Comparison of ENCODE assay signal across 21 mouse cellular contexts in genomic region chr9:108054331-108055040, GRCm38 (mm10). TPM values are rescaled to one million over a fixed set of nuclear protein-coding genes. Genes with fewer than 3 reads are reported as not detected.
DNase-seq lines count a peak whose midpoint lies in the region; ATAC-seq lines count a peak whose summit lies in the region.
"Had no signal": no experiment of that assay in that cellular context is flagged by ENCODE, and none has a peak within 500 bp of the region (broad histone marks: within the 10 kb centered on the region; RNA-seq: fewer than 3 reads in every experiment).

No protein-coding gene starts in this region.

- no peak overlapping the region for H3K9ac ChIP-seq in neural tube, embryonic 15.5 days (replicated peaks)
- H3K9ac ChIP-seq: liver, embryonic 12.5 days; lung, embryonic 15.5 days; stomach, embryonic 15.5 days had no signal

- DNase-seq in adrenal gland, postnatal 14 days = peak; percentile 6
- no peak for DNase-seq in adrenal gland, adult 8-10 months
- DNase-seq in heart, adult 11 months = peak; percentile 93
- no peak for DNase-seq in heart, postnatal 10 days
- DNase-seq in ovary, postnatal 36 days (ENCODE audit: low spot score) = peak; percentile 2
- no peak for DNase-seq in ovary, postnatal 14 days (ENCODE audit: low spot score)
- DNase-seq in left cerebral cortex, adult 18-20 months (ENCODE audit: low spot score in 2 of 2) = no peak
- DNase-seq: left cerebral cortex, postnatal 4 days; right cerebral cortex, postnatal 14 days; thymus, postnatal 25 days had no signal

- H3K4me1 ChIP-seq in neural tube, embryonic 15.5 days = peaks cover 28% of the 10 kb centered on the region

- H3K36me3 ChIP-seq in neural tube, embryonic 15.5 days = peaks cover 75% of the 10 kb centered on the region

- 91% methylated on average over 22 of the region's 22 CpGs for whole genome bisulfite sequencing in neural tube, embryonic 15.5 days

- ATAC-seq in neural tube, embryonic 15.5 days (ENCODE audit: low FRiP score) = no peak
- ATAC-seq: liver, embryonic 12.5 days; midbrain, embryonic 16.5 days had no signal

- intact Hi-C loops in heart, postnatal 10 days (cut with DNase I) = loop anchor here (5.0 kb wide), 1 partner anchor 67 kb away; the partner anchor contains the start of gene Inka1

- no peak overlapping the region for H3K4me3 ChIP-seq in neural tube, embryonic 15.5 days (replicated peaks)
- H3K4me3 ChIP-seq: forebrain, embryonic 10.5 days; heart, embryonic 12.5 days; liver, embryonic 12.5 days; lung, embryonic 15.5 days; stomach, embryonic 15.5 days had no signal

- no peaks in the 10 kb centered on the region for H3K9me3 ChIP-seq in neural tube, embryonic 15.5 days (replicated peaks)
- H3K9me3 ChIP-seq: forebrain, embryonic 10.5 days; heart, embryonic 12.5 days; liver, embryonic 12.5 days; lung, embryonic 15.5 days; stomach, embryonic 15.5 days had no signal

- no peak overlapping the region for H3K4me2 ChIP-seq in neural tube, embryonic 15.5 days
- H3K4me2 ChIP-seq: heart, embryonic 12.5 days; liver, embryonic 12.5 days; lung, embryonic 15.5 days; stomach, embryonic 15.5 days had no signal

- H3K27me3 ChIP-seq in neural tube, embryonic 15.5 days (replicated peaks) = no peaks in the 10 kb centered on the region
- H3K27me3 ChIP-seq: heart, embryonic 12.5 days; liver, embryonic 12.5 days; lung, embryonic 15.5 days; stomach, embryonic 15.5 days had no signal

- no peak overlapping the region for H3K27ac ChIP-seq in neural tube, embryonic 15.5 days (replicated peaks)
- H3K27ac ChIP-seq: forebrain, embryonic 10.5 days had no signal

RNA-seq across cellular contexts. Expression of gene Amigo3, which starts 1.5 kb away (rescaled TPM):
- total RNA-seq in adrenal gland, postnatal 14 days (2021) = 4.1 and 4.4 TPM in 2 replicates
- 1 to 10 TPM; 2.4 to 6.6 (median 4.1) TPM for total RNA-seq in adrenal gland, adult 8-10 months (2022)
- total RNA-seq in heart, postnatal 10 days (2021) = 1 to 10 TPM; 1.9 to 2.2 TPM
- total RNA-seq in left cerebral cortex, adult 18-20 months (2021) = 1 to 10 TPM; 1.2 to 1.7 TPM
- polyA plus RNA-seq in neural tube, embryonic 15.5 days (2015; fragmentation: Nextera tagmentation; extraction: Ambion mirVana) = 2.2 and 2.8 TPM in 2 replicates

RNA-seq across cellular contexts. Expression of gene Gmppb, which starts 5.4 kb away (rescaled TPM):
- total RNA-seq in adrenal gland, postnatal 14 days (2021) = 20.2 and 20.9 TPM in 2 replicates
- total RNA-seq in adrenal gland, adult 8-10 months (2022) = 10 to 100 TPM; 23.5 to 31.6 (median 28.2) TPM
- 10 to 100 TPM; 10.7 to 14.7 TPM for total RNA-seq in heart, postnatal 10 days (2021)
- 10 to 100 TPM; 18.1 to 20.2 TPM for total RNA-seq in left cerebral cortex, adult 18-20 months (2021)
- 22.0 and 28.9 TPM in 2 replicates for polyA plus RNA-seq in neural tube, embryonic 15.5 days (2015; fragmentation: Nextera tagmentation; extraction: Ambion mirVana)

RNA-seq across cellular contexts. Expression of gene Mst1, which starts 25.8 kb away (rescaled TPM):
- total RNA-seq in adrenal gland, postnatal 14 days (2021) = 1.4 and 20.2 TPM in 2 replicates
- under 1 TPM in 1 of 4 experiments, not detected in 3; 0.10 TPM for total RNA-seq in adrenal gland, adult 8-10 months (2022)
- not detected for total RNA-seq in heart, postnatal 10 days (2021)
- not detected for total RNA-seq in left cerebral cortex, adult 18-20 months (2021)
- 0.50 TPM in 1 of 2 replicates, not detected in the other for polyA plus RNA-seq in neural tube, embryonic 15.5 days (2015; fragmentation: Nextera tagmentation; extraction: Ambion mirVana)
- total RNA-seq: gastrocnemius, postnatal 36 days; hematopoietic stem cell, adult 5-6 weeks; layer of hippocampus, postnatal 36 days; left cerebral cortex, postnatal 4 days had no signal
- polyA plus RNA-seq: kidney, embryonic 14.5 days; midbrain, embryonic 16.5 days had no signal

RNA-seq across cellular contexts. Expression of gene Rnf123, which starts 28.7 kb away (rescaled TPM):
- total RNA-seq in adrenal gland, postnatal 14 days (2021) = 54.2 and 66.6 TPM in 2 replicates
- total RNA-seq in adrenal gland, adult 8-10 months (2022) = 100 to 1,000 TPM in 1 of 4 experiments, 10 to 100 TPM in 3; 68.2 to 108 (median 86.5) TPM
- total RNA-seq in heart, postnatal 10 days (2021) = 10 to 100 TPM; 62.5 to 83.1 TPM
- 10 to 100 TPM; 83.8 to 86.7 TPM for total RNA-seq in left cerebral cortex, adult 18-20 months (2021)
- 44.3 and 51.6 TPM in 2 replicates for polyA plus RNA-seq in neural tube, embryonic 15.5 days (2015; fragmentation: Nextera tagmentation; extraction: Ambion mirVana)

RNA-seq across cellular contexts. Expression of gene Apeh, which starts 39.9 kb away (rescaled TPM):
- 76.2 and 76.5 TPM in 2 replicates for total RNA-seq in adrenal gland, postnatal 14 days (2021)
- total RNA-seq in adrenal gland, adult 8-10 months (2022) = 100 to 1,000 TPM; 104 to 125 (median 109) TPM
- 10 to 100 TPM; 44.6 to 53.1 TPM for total RNA-seq in heart, postnatal 10 days (2021)
- total RNA-seq in left cerebral cortex, adult 18-20 months (2021) = 10 to 100 TPM; 29.2 to 32.2 TPM
- 52.3 and 53.5 TPM in 2 replicates for polyA plus RNA-seq in neural tube, embryonic 15.5 days (2015; fragmentation: Nextera tagmentation; extraction: Ambion mirVana)

Comparison
In these comparisons a context has a peak if more than half of its experiments do, and no peak if none do; other contexts are left out.
1. DNase-seq: peak in adrenal gland, postnatal 14 days (single experiment), heart, adult 11 months (single experiment) and ovary, postnatal 36 days (single experiment); none in adrenal gland, adult 8-10 months (single experiment), heart, postnatal 10 days (0 of 2), ovary, postnatal 14 days (single experiment) and left cerebral cortex, adult 18-20 months (0 of 2).